Mouse (Mus musculus) kidney, postnatal 4 days (tissue): ENCODE data around the gene Pkn1.

Experiments used
- DNase-seq, 2 experiments: peaks; one replicate each; pipeline ENCODE4 v3.0.0; 2021; ENCODE audit warnings: mixed read lengths in 2 of 2

Gene Pkn1

GRCm38 (mm10) chr8:83723447-83724083, 24.6 kb upstream of the Pkn1 start:
- no peak for DNase-seq

GRCm38 (mm10) chr8:83722631-83723030, 23.7 kb upstream of the Pkn1 start:
- DNase-seq, result no peak

- DNase-seq, result peak; percentile 71 to 82
These were observed 22.5 kb upstream of the Pkn1 start for GRCm38 (mm10) chr8:83721405-83722025.

- no peak for DNase-seq
These were observed 20.7 kb upstream of the Pkn1 start for GRCm38 (mm10) chr8:83719693-83720092.

GRCm38 (mm10) chr8:83719048-83719447, 20.1 kb upstream of the Pkn1 start:
- no peak for DNase-seq

- DNase-seq, result no peak
These were observed 17.6 kb upstream of the Pkn1 start for GRCm38 (mm10) chr8:83716563-83716962.

- no peak for DNase-seq
These were observed 16.8 kb upstream of the Pkn1 start for GRCm38 (mm10) chr8:83715771-83716170.

GRCm38 (mm10) chr8:83715031-83715690, 16.2 kb upstream of the Pkn1 start, which contains the start of gene Ddx39:
Ddx39 (plus strand) TSS chr8:83715177.
- DNase-seq, result peak; percentile 92 to 96

GRCm38 (mm10) chr8:83714676-83715030, 15.7 kb upstream of the Pkn1 start:
- DNase-seq, result no peak

- DNase-seq, result no peak
These were observed 8.6 kb upstream of the Pkn1 start for GRCm38 (mm10) chr8:83707554-83707953.

GRCm38 (mm10) chr8:83706411-83706810, 7.4 kb upstream of the Pkn1 start:
- DNase-seq, result no peak

- no peak for DNase-seq
These were observed 4.4 kb upstream of the Pkn1 start for GRCm38 (mm10) chr8:83703426-83703825.

- no peak for DNase-seq
These were observed 1.6 kb upstream of the Pkn1 start for GRCm38 (mm10) chr8:83700423-83701085.

GRCm38 (mm10) chr8:83699566-83699965, 587 bp upstream of the Pkn1 start:
- DNase-seq, result no peak

- DNase-seq, result peak; percentile 50 to 67
These were observed 703 bp downstream of the Pkn1 start for GRCm38 (mm10) chr8:83698291-83698660.

- DNase-seq, result peak; percentile 51 to 68
These were observed 1.4 kb downstream of the Pkn1 start for GRCm38 (mm10) chr8:83697374-83698220.

- peak; percentile 21 to 38 for DNase-seq
These were observed 3.5 kb downstream of the Pkn1 start for GRCm38 (mm10) chr8:83695351-83696106.

- DNase-seq, result peak in 1 of 2 experiments; percentile 56
These were observed 4.4 kb downstream of the Pkn1 start for GRCm38 (mm10) chr8:83694369-83695160.

- peak in 1 of 2 experiments; percentile 36 for DNase-seq
These were observed 5.3 kb downstream of the Pkn1 start for GRCm38 (mm10) chr8:83693609-83694236.

- DNase-seq, result no peak
These were observed 9.7 kb downstream of the Pkn1 start for GRCm38 (mm10) chr8:83689264-83689663.

GRCm38 (mm10) chr8:83684517-83684916, 14.5 kb downstream of the Pkn1 start:
- no peak for DNase-seq
